Mouse (Mus musculus) cerebellum, adult 2 months (tissue): ENCODE measurements around the gene Sptbn1.
A peak's percentile ranks its signal among the peaks of the same experiment; 100 is the strongest.

Experiments used
- CTCF ChIP-seq: fragments of 200-500 bp; IDR thresholded peaks from 2 replicates; pipeline ENCODE4 v1.5.1; 2011; ENCODE audit warnings: low read depth, mild to moderate bottlenecking, control low read depth, low read length, moderate library complexity, borderline replicate concordance; ENCODE audit not compliant: insufficient read depth
- POLR2A ChIP-seq: fragments of 200-500 bp; IDR thresholded peaks from 2 replicates; pipeline ENCODE4 v1.6.1; 2011; ENCODE audit warnings: low read length, control low read depth, borderline replicate concordance; ENCODE audit not compliant: insufficient read depth

DNA sequence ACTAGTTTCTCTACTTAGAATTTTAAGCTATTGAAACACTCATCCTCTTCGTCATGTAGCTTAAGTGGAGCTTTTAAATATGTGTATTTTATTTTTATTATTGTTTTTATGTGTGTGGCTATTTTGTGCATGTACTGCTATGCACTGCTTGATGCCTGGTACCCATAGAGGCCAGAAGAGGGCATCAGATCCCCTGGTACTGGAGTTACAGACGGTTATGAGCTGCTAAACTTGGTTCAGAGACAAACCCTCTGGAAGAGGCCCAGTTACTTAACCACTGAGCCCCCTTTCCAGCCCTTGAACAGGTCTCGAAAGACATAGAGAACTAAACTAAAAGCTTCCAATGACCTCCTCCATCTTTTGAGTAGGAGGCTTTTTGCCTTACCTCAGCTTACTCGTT is 30.0 kb downstream of the Sptbn1 start:
- TF ChIP-seq CTCF (peak; percentile 56; the same call in 1 of the 2 replicates), POLR2A (no peak)
